Mouse (Mus musculus) erythroblast, embryonic 14.5 days (primary cell): ENCODE data around the gene Slc9a6. TPM values are rescaled to one million over a fixed set of nuclear protein-coding genes. Genes with fewer than 3 reads are reported as not detected.

Experiments used
- H3K27me3 ChIP-seq: 2 replicates; pipeline ENCODE4 v1.6.1; 2012; ENCODE audit warnings: inconsistent platforms; ENCODE audit not compliant: control insufficient read depth
- H3K36me3 ChIP-seq: 2 replicates; pipeline ENCODE4 v1.6.1; 2012; ENCODE audit warnings: mild to moderate bottlenecking, inconsistent platforms; ENCODE audit not compliant: control insufficient read depth
- H3K4me1 ChIP-seq: 2 replicates; pipeline ENCODE4 v1.6.1; 2012; ENCODE audit warnings: inconsistent platforms; ENCODE audit not compliant: control insufficient read depth
- H3K4me3 ChIP-seq: replicated peaks from 2 replicates; pipeline ENCODE3; 2012; ENCODE audit warnings: moderate library complexity, mild to moderate bottlenecking, inconsistent platforms
- H3K9me3 ChIP-seq: 2 replicates; pipeline ENCODE4 v1.6.1; 2012; ENCODE audit warnings: low read length, inconsistent platforms, mixed read lengths; ENCODE audit not compliant: control insufficient read depth
- GATA1 ChIP-seq: IDR thresholded peaks from 2 replicates; pipeline ENCODE4 v1.6.1; 2012; ENCODE audit warnings: low read length, inconsistent platforms, mixed read lengths
- TAL1 ChIP-seq: IDR thresholded peaks from 3 replicates; pipeline ENCODE4 v1.6.1; 2012; ENCODE audit warnings: low read length, inconsistent platforms, mixed read lengths
- polyA plus RNA-seq: library from polyadenylated mRNA; stranded (reverse); fragments of >175 nt; gene quantifications from 2 replicates; pipeline ENCODE4 v1.2.3, GENCODE M21; 2012

Gene Slc9a6
- polyA plus RNA-seq, 1 experiment: 0.41 TPM

DNA sequence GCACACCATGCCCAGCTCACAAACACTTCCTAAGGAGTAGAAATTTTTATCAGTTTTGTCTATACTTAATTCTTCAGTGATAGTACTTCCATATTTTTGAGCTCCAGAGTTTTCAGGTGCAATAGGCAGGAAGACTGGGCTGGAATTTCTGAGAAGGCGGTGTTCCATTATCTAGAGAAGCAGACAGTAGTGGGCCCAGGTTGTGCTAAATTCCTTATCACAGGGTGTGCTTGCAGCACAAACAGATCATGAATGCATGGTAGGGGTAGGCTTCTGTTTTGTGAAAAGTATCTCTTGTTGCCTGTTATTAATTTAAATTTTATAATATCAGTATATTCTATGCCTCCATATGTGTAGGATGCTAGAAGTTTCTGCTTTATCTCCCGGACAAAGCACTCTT is 5.7 kb downstream of the Slc9a6 start:
- Histone ChIP-seq H3K4me1 (peaks cover 41% of the 10 kb centered on the region), H3K9me3 (no peaks in the 10 kb centered on the region), H3K36me3 (no peaks in the 10 kb centered on the region), H3K4me3 (no peak overlapping the region), H3K27me3 (no peaks in the 10 kb centered on the region)
- no peak for TF ChIP-seq GATA1
- no peak for TF ChIP-seq TAL1

DNA sequence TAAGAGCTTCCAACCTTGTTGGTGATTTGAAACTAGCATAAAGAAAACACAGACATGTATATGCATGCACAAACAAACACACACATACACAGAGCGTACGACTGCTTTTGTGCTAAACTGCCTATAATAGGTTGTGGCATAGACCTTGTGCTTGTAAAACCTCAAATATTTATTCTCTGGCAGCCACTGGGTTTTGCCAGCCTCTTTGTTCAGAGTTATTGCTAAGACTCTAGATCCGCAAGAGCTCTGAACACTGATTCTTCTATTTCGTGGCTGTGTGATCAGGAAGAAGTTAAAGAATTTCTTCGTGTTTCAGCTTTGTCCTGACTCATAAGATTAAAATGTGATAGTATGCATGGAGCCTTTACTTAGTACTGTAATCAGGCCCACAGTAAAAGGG is 26.6 kb downstream of the Slc9a6 start:
- no peaks in the 10 kb centered on the region; the same call in 1 of the 2 replicates for H3K36me3 ChIP-seq

DNA sequence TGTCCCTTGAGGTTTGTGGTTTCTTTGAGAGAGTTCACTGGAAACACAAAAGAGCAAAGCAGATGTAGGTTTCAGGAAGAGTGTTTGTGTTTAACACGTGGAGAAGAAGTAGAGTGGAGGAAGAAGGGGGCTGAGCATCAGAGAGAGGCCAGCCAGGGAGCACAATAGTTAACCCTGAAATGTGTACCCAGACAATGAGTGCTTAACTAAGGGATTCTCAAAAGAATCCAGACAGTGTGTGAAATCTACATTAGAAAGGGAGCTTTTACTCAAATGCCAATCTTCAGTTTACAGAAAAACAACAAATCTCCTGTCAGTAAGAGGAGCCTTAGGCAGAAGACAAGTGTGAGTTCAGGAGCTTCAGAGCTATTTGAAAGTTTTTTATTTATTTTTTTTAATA is 30.5 kb downstream of the Slc9a6 start:
- TF ChIP-seq TAL1 (no peak), GATA1 (no peak)
- H3K4me1 ChIP-seq: no peaks in the 10 kb centered on the region

More for the DNA sequence above, 26.6 kb downstream of the Slc9a6 start:
- TF ChIP-seq GATA1 (no peak), TAL1 (no peak)
- Histone ChIP-seq H3K9me3 (no peaks in the 10 kb centered on the region), H3K27me3 (no peaks in the 10 kb centered on the region), H3K4me3 (no peak overlapping the region), H3K4me1 (no peaks in the 10 kb centered on the region)

DNA sequence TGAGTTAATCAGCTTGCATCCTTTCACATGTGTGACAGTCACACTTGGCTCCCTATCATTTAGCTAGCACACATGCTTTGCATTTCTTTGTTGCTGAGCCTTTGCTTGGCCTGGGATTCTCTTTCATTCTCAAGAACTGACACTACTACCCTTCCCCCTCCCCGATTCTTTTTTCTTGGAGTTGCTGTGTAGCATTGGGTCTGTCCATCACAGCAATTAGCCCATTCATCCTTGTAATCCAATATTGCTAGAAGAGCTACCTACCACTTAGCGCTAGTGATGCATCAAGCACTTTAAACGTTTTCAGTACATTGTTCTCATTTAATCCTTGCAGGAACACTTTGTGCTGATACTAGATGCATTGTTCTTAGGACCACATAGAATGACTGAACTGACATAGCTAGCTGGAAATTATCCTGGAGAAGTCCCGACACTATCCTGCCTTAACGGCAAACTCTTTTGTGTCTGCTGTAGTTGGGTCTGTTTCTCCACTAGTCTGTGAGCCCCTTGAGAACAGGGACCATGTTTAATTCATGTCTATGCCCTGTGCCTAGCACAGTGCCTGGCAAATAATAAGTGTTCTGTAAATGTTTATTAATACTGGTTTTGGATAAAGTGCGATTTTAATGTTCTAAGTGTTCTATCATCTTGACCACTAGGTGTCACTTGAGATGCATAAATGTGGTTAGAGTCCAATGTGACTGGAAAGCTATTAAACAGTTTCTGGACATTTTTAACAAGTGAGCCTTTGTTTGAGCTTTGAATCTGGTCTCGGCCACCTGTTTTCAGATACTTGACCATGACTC is 40.2 kb downstream of the Slc9a6 start:
- Histone ChIP-seq H3K9me3 (no peaks in the 10 kb centered on the region), H3K36me3 (no peaks in the 10 kb centered on the region), H3K4me3 (no peak overlapping the region), H3K4me1 (no peaks in the 10 kb centered on the region), H3K27me3 (no peaks in the 10 kb centered on the region)
- TF ChIP-seq TAL1 (no peak), GATA1 (no peak)

More for the DNA sequence above, 30.5 kb downstream of the Slc9a6 start:
- H3K36me3 ChIP-seq: no peaks in the 10 kb centered on the region; the same call in 1 of the 2 replicates
- H3K27me3 ChIP-seq: no peaks in the 10 kb centered on the region
- H3K4me3 ChIP-seq: no peak overlapping the region
- H3K9me3 ChIP-seq: no peaks in the 10 kb centered on the region

- H3K36me3 ChIP-seq: no peaks in the 10 kb centered on the region; the same call in 1 of the 2 replicates
These were observed 40.7 kb downstream of the Slc9a6 start for GRCm38 (mm10) chrX:56650355-56650652.

DNA sequence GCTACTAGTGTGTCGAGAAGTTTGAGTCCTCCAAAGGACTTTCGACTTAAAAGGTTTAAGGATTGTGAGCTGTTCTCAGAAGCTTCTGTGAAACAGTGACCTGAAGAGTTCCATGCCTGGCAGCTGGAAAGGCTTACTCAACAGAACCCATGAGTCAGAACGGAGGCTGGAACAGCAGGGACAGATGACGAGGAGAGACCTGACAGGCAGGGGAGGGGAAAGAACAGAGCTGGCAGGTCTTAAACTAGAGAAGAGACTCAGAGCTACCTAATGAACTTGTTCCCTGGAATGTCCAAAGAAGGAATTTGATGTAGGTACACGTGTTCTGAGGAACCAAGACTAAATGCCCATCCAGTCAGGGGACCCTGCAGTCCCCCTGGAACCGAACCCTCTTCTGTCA is 41.3 kb downstream of the Slc9a6 start:
- TF ChIP-seq GATA1: no peak
- TF ChIP-seq TAL1: no peak
- no peaks in the 10 kb centered on the region; the same call in 1 of the 2 replicates for H3K36me3 ChIP-seq
- no peaks in the 10 kb centered on the region for H3K27me3 ChIP-seq
- H3K4me1 ChIP-seq: no peaks in the 10 kb centered on the region
- no peak overlapping the region for H3K4me3 ChIP-seq
- H3K9me3 ChIP-seq: no peaks in the 10 kb centered on the region

More at GRCm38 (mm10) chrX:56650355-56650652, 40.7 kb downstream of the Slc9a6 start:
- no peaks in the 10 kb centered on the region for H3K27me3 ChIP-seq
- no peak overlapping the region for H3K4me3 ChIP-seq
- H3K9me3 ChIP-seq: no peaks in the 10 kb centered on the region
- H3K4me1 ChIP-seq: no peaks in the 10 kb centered on the region
- TF ChIP-seq TAL1 (no peak), GATA1 (no peak)

DNA sequence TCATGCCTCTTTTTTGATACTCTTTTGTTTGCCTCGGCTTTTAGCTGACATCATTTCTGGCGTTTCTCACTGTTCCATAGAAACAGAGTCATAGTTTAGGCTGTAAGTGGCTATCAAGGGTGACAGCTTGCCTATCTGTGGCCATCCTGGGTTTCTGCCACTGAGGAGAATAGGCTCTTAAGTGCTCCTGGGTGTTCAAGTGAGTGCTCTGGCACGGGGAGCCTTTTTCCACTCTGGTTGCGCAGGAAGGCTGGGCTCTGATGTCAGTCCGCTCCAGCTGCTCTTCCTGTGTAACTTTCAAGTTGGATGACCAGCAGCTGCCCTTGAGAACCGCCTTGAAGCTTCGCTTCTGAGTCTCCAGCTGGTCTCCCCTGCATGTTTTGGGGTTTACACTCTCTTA is 42.2 kb downstream of the Slc9a6 start:
- H3K27me3 ChIP-seq: no peaks in the 10 kb centered on the region
- H3K4me1 ChIP-seq: no peaks in the 10 kb centered on the region
- TF ChIP-seq GATA1: no peak
- TF ChIP-seq TAL1: no peak
- no peak overlapping the region for H3K4me3 ChIP-seq
- no peaks in the 10 kb centered on the region; the same call in 1 of the 2 replicates for H3K36me3 ChIP-seq
- no peaks in the 10 kb centered on the region for H3K9me3 ChIP-seq

DNA sequence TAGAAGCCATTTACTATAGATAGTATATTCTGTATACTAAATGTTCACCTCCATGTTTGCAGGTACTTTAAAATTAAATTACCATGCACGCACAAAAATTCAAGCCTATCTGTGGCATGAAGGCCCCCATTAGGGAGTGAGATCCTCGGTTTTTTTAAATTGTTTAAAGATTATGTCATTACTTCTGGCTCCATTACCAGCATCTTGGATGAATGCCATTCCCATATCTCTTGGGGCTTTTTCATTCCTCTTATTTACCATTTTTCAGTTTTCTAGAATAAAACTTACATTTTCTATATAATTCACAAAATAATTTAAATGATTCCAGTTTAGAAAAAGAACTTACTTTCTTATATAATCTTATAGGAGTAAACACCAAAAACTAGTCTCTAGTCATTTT is 46.1 kb downstream of the Slc9a6 start:
- H3K4me1 ChIP-seq: no peaks in the 10 kb centered on the region
- H3K36me3 ChIP-seq: no peaks in the 10 kb centered on the region; the same call in none of the 2 replicates

DNA sequence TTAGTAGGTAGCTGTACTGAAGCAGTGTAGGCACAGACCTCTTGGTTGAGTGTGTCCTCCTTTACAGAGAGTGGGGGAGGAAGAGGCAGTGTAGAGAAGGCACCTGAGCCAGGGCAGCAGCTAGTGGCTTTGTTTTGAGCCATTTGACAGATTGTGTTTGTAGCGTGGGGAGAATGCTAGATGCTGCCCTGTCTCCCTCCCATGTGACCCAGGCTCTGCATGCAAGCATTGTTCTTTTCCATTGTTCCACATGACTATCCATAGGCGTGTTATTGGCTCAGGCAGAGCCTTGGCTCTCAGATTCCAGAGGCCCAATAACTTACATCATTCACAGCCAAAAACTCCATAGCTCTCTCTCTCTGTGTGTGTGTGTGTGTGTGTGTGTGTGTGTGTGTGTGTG is 49.7 kb downstream of the Slc9a6 start:
- no peaks in the 10 kb centered on the region; the same call in none of the 2 replicates for H3K36me3 ChIP-seq
- TF ChIP-seq TAL1 (no peak), GATA1 (no peak)
- H3K4me3 ChIP-seq: no peak overlapping the region
- H3K27me3 ChIP-seq: no peaks in the 10 kb centered on the region
- H3K4me1 ChIP-seq: no peaks in the 10 kb centered on the region
- no peaks in the 10 kb centered on the region for H3K9me3 ChIP-seq

More for the DNA sequence above, 46.1 kb downstream of the Slc9a6 start:
- Histone ChIP-seq H3K27me3 (no peaks in the 10 kb centered on the region), H3K9me3 (no peaks in the 10 kb centered on the region), H3K4me3 (no peak overlapping the region)
- TF ChIP-seq GATA1 (no peak), TAL1 (no peak)
